Mouse (Mus musculus) effector memory CD4-positive, alpha-beta T cell, adult 5 months (primary cell): ENCODE results near the gene Ppie. TPM values are rescaled to one million over a fixed set of nuclear protein-coding genes. Genes with fewer than 3 reads are reported as not detected.

Experiments
- polyA plus RNA-seq: library from polyadenylated mRNA; unstranded; fragments of 100-300 nt; shearing (Covaris generic); gene quantifications from one replicate; pipeline ENCODE4 v1.2.1, GENCODE M21; 2017

The Ppie gene
- polyA plus RNA-seq = 81.5 TPM

DNA sequence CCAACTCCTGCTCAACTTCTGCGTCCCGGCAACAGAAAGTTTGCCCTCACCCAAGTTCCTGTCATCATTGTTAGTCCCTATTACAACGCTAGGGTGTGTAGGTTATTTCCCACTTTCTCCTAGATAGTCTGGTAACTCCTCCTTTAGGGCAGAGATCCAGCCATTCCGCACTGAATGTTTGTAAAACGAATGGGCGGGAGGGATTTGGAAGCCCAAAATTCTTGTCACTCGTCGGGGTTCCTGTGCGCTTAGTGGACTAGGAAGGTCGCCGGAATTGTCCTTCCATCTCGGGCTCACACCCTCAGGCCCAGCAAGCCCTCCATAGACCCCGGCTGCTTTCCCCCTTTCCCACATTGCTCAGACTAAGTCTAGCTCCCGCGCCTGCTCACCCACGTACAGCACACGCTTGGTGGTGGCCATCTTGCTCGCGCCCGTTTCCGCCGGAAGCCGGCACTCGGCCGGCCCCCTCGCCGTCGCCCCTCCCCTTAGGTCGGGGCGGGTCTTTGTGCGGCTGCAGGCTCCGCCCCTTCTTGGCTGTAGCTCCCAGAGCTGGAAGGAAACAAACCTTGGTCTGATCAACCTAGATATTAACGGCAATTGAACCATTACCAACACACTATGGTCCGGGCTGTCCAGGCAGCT lies at the start of gene Ppie:
Gene Ppie, minus strand, starts transcription at position 439 of the 642 bp plus-strand sequence.

DNA sequence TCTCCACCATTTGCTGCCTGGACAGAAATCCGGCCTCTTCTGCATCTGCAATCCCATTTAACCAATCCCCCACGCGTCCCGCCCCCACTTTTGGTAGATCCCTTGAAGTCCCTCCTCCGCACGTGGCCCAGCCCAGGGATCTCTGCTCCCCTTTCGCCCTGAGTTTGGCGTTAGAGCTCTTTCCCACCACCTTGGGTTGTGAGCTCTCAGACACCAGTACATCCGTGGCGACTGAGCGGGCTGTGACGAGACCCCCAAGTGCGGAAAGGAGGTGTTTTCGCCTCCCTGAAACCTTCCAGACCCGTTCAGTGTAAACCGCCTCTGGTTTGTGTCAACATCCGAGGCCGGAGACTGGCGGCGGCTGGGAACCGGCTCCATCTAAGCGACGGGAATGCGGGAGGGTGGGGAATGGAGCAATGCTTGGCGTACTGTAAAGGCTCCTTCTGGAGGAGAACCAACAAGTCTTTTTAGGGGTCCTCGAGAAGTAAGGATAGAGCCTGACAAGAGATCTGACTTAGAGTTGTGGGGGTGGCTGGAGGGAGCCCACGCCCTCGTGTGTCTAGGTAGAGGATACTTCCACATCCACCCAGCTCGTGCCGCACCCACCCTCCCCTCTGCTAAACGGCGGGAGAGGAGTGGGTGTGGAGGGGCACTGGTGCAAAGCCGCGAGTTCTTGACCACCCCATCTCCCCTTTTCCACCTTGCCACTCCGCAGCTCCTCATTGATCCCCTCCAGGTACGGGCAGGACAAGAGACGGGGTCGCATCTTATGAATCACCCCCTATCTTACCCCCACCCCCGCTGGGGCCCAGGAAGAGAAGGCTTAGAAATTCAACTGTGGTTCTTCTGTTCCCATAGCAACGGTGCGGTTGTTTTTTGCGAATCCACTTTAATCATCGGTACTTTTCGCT lies 42.8 kb upstream of the Ppie start, which contains the start of gene Hpcal4:
Gene Hpcal4, plus strand, starts transcription at position 900 of the 911 bp plus-strand sequence.

DNA sequence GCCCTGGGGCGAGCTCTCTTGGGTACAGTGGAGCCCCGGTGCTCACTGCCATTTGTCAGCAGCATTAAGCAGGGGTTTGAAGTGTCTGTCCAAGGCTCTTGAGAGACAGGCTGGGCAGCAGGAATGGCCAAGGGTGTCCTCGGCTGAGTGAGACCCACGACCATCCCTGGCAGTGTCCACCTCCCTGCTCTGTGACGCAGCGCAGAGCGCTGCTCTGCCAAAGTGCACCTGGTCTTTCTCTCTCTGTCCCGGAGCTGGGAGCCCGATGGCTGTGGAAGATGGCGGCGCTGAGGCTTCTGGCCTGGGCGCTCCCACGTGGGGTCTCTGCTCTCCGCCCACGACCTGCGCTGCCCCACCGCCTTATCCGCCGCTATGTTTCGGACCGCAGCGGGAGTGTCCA lies 23.7 kb downstream of the Ppie start, which contains the start of gene Oxct2b:
Gene Oxct2b, plus strand, starts transcription at position 256 of the 400 bp plus-strand sequence.

DNA sequence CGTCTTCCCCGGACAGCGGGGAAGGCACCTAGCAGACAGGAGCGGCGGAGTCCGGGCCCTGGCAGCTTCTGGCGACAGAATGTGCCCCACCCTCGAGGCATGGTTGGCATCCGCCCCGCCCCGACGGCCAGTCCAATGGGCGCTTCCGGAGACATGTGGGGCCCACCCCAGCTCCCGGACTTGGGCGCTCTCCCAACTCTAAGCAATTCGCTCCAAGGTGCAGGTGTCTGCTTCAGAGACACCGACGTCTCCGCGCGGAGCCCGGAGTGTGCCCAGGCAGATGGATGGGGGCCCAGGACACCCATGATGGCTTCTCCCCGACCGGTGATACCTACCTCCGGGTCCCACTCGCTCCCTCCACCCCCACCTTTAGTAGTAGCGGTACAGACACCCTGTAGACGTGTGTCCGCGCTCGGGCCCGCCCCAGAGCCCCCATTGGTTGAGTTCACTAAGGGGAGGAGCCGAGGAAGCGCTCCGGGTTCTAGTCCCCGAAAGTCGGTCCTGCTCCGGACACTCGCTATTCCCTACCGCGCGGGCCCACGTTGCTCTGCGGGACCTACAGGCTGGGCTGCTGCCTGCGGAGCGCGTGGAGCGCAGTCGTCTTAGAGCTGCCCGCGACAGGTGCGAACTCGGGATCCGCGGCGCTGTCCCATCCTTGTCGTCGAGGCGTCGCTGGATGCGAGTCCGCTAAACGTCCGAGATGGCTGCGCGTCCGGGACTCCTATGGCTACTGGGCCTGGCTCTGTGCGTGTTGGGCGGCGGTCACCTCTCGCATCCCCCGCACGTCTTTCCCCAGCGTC lies 34.9 kb downstream of the Ppie start, which contains the start of gene Bmp8b:
Gene Bmp8b, plus strand, starts transcription at position 515 of the 800 bp plus-strand sequence.

Other genes starting within 250 kb of the Ppie start
- 4.7 TPM for gene Mfsd2a, start 178.8 kb downstream of the Ppie start, polyA plus RNA-seq
- not detected for gene Mycl, start 144.3 kb downstream of the Ppie start, polyA plus RNA-seq
- gene Trit1, start 123.4 kb downstream of the Ppie start, polyA plus RNA-seq = 24.1 TPM
- not detected for gene Bmp8b, start 34.8 kb downstream of the Ppie start, polyA plus RNA-seq
- gene Oxct2b, start 23.7 kb downstream of the Ppie start, polyA plus RNA-seq = not detected
- 0.07 TPM for gene Hpcal4, start 43.3 kb upstream of the Ppie start, polyA plus RNA-seq
- not detected for gene Nt5c1a, start 61.6 kb upstream of the Ppie start, polyA plus RNA-seq
- gene Heyl, start 93.6 kb upstream of the Ppie start, polyA plus RNA-seq = not detected
- gene Pabpc4, start 122.4 kb upstream of the Ppie start, polyA plus RNA-seq = 6.8 TPM
- gene Oxct2a, start 183.7 kb upstream of the Ppie start, polyA plus RNA-seq = not detected
- not detected for gene Bmp8a, start 203.3 kb upstream of the Ppie start, polyA plus RNA-seq